Mouse (Mus musculus) CH12.LX (cell line): Measurements from ENCODE around the gene Fchsd2. TPM values are rescaled to one million over a fixed set of nuclear protein-coding genes. Genes with fewer than 3 reads are reported as not detected.

Experiments
- DNase-seq: peaks from one replicate; pipeline ENCODE4 v3.0.0-alpha.2; 2013; ENCODE audit errors: extremely low read depth
- H3K27ac ChIP-seq: 2 replicates; pipeline ENCODE4 v1.5.1; 2012; ENCODE audit warnings: low read depth, mild to moderate bottlenecking, control low read depth, moderate library complexity; ENCODE audit not compliant: insufficient read depth
- H3K27me3 ChIP-seq: replicated peaks from 2 replicates; pipeline ENCODE3; 2012; ENCODE audit warnings: inconsistent platforms
- H3K36me3 ChIP-seq, 2 experiments: replicated peaks in 1 of 2; 2 replicates each; pipeline versions ENCODE3 to v1.6.1; 2012; ENCODE audit warnings: inconsistent platforms in 1 of 2, low read length in 1 of 2, mild to moderate bottlenecking in 1 of 2, mixed read lengths in 1 of 2, moderate library complexity in 1 of 2; ENCODE audit not compliant: control insufficient read depth in 1 of 2, insufficient read depth in 1 of 2
- H3K4me1 ChIP-seq, 2 experiments: 2 replicates each; pipeline ENCODE4 v1.6.1; 2012; ENCODE audit warnings: inconsistent platforms in 1 of 2, moderate library complexity in 1 of 2; ENCODE audit not compliant: insufficient read depth in 2 of 2, control insufficient read depth in 1 of 2
- H3K4me2 ChIP-seq: 2 replicates; pipeline ENCODE4 v1.6.1; 2012; ENCODE audit warnings: low read depth, mild to moderate bottlenecking, control low read depth; ENCODE audit not compliant: poor library complexity, insufficient read depth, severe bottlenecking
- H3K4me3 ChIP-seq, 3 experiments: fragments of 150-350 bp in 1 of 3; sonication (generic) in 1 of 3; replicated peaks in 1 of 3; 2 replicates each; pipeline versions ENCODE3 to v1.5.1; 2011 to 2012; ENCODE audit warnings: low read depth in 2 of 3, low read length in 2 of 3, mild to moderate bottlenecking in 2 of 3, moderate library complexity in 2 of 3, control low read depth in 1 of 3, improper control_type of control experiment in 1 of 3, inconsistent platforms in 1 of 3, mixed read lengths in 1 of 3; ENCODE audit not compliant: poor library complexity in 1 of 3
- H3K79me2 ChIP-seq: replicated peaks from 2 replicates; pipeline ENCODE4 v1.6.1; 2012; ENCODE audit warnings: mild to moderate bottlenecking, moderate library complexity; ENCODE audit not compliant: control insufficient read depth, poor library complexity, insufficient read depth, severe bottlenecking; ENCODE audit errors: extremely low read depth
- H3K9ac ChIP-seq: 2 replicates; pipeline ENCODE4 v1.6.1; 2012; ENCODE audit warnings: low read depth, mild to moderate bottlenecking, control low read depth, moderate library complexity; ENCODE audit not compliant: insufficient read depth
- H3K9me3 ChIP-seq: replicated peaks from 2 replicates; pipeline ENCODE3; 2012; ENCODE audit warnings: low read length, inconsistent platforms, mixed read lengths
- BHLHE40 ChIP-seq: IDR thresholded peaks from 2 replicates; pipeline ENCODE4 v1.6.1; 2011; ENCODE audit warnings: mild to moderate bottlenecking, low read depth, low read length, improper control_type of control experiment
- CHD1 ChIP-seq: IDR thresholded peaks from 2 replicates; pipeline ENCODE4 v1.6.1; 2012; ENCODE audit warnings: low read depth, low read length, improper control_type of control experiment, inconsistent platforms
- E2F4 ChIP-seq: IDR thresholded peaks from 2 replicates; pipeline ENCODE4 v1.6.1; 2011; ENCODE audit warnings: low read depth, low read length, improper control_type of control experiment; ENCODE audit not compliant: insufficient replicate concordance
- ELF1 ChIP-seq: IDR thresholded peaks from 2 replicates; pipeline ENCODE4 v1.6.1; 2014; ENCODE audit warnings: low read depth, mild to moderate bottlenecking, inconsistent platforms, low read length, improper control_type of control experiment
- EP300 ChIP-seq: IDR thresholded peaks from 2 replicates; pipeline ENCODE4 v1.6.1; 2011; ENCODE audit warnings: low read length, improper control_type of control experiment
- ETS1 ChIP-seq: conservative IDR thresholded peaks from 2 replicates; pipeline ENCODE4 v1.6.1; 2012; ENCODE audit warnings: low read depth, mild to moderate bottlenecking, inconsistent platforms, low read length, improper control_type of control experiment, moderate library complexity
- IRF4 ChIP-seq: IDR thresholded peaks from 2 replicates; pipeline ENCODE4 v1.6.1; 2014; ENCODE audit warnings: low read depth, mild to moderate bottlenecking, inconsistent platforms, low read length, improper control_type of control experiment
- JUN ChIP-seq: IDR thresholded peaks from 2 replicates; pipeline ENCODE4 v1.6.1; 2011; ENCODE audit warnings: low read depth, mild to moderate bottlenecking, low read length, improper control_type of control experiment, moderate library complexity; ENCODE audit not compliant: insufficient read depth
- JUND ChIP-seq: conservative IDR thresholded peaks from 2 replicates; pipeline ENCODE4 v1.6.1; 2011; ENCODE audit warnings: low read depth, low read length, improper control_type of control experiment
- MAZ ChIP-seq: IDR thresholded peaks from 2 replicates; pipeline ENCODE4 v1.6.1; 2012; ENCODE audit warnings: low read depth, mild to moderate bottlenecking, inconsistent platforms, low read length, improper control_type of control experiment, moderate library complexity
- MEF2A ChIP-seq: IDR thresholded peaks from 2 replicates; pipeline ENCODE4 v1.6.1; 2014; ENCODE audit warnings: low read depth, mild to moderate bottlenecking, inconsistent platforms, low read length, improper control_type of control experiment, borderline replicate concordance
- MXI1 ChIP-seq: IDR thresholded peaks from 2 replicates; pipeline ENCODE4 v1.6.1; 2011; ENCODE audit warnings: mild to moderate bottlenecking, low read depth, low read length, improper control_type of control experiment
- MYC ChIP-seq: IDR thresholded peaks from 2 replicates; pipeline ENCODE4 v1.6.1; 2011; ENCODE audit warnings: low read depth, mild to moderate bottlenecking, improper control_type of control experiment, low read length
- NELFE ChIP-seq: IDR thresholded peaks from 2 replicates; pipeline ENCODE4 v1.6.1; 2011; ENCODE audit warnings: low read depth, low read length, improper control_type of control experiment
- NRF1 ChIP-seq: IDR thresholded peaks from 2 replicates; pipeline ENCODE4 v1.6.1; 2014; ENCODE audit warnings: low read depth, mild to moderate bottlenecking, inconsistent platforms, low read length, improper control_type of control experiment, moderate library complexity
- PAX5 ChIP-seq: IDR thresholded peaks from 2 replicates; pipeline ENCODE4 v1.6.1; 2012; ENCODE audit warnings: low read length, inconsistent platforms, mixed read lengths
- POLR2A ChIP-seq: IDR thresholded peaks from 2 replicates; pipeline ENCODE4 v1.6.1; 2011; ENCODE audit warnings: low read depth, mild to moderate bottlenecking, improper control_type of control experiment, low read length
- POLR2AphosphoS2 ChIP-seq: IDR thresholded peaks from 2 replicates; pipeline ENCODE4 v1.6.1; 2011; ENCODE audit warnings: low read depth, low read length, improper control_type of control experiment
- RAD21 ChIP-seq: IDR thresholded peaks from 2 replicates; pipeline ENCODE4 v1.6.1; 2011; ENCODE audit warnings: low read depth, mild to moderate bottlenecking, low read length, improper control_type of control experiment, moderate library complexity
- SIN3A ChIP-seq: IDR thresholded peaks from 2 replicates; pipeline ENCODE4 v1.6.1; 2012; ENCODE audit warnings: low read length, improper control_type of control experiment, inconsistent platforms
- TBP ChIP-seq: conservative IDR thresholded peaks from 2 replicates; pipeline ENCODE4 v1.6.1; 2011; ENCODE audit warnings: low read depth, low read length, improper control_type of control experiment
- TCF12 ChIP-seq: IDR thresholded peaks from 2 replicates; pipeline ENCODE4 v1.6.1; 2014; ENCODE audit warnings: low read depth, mild to moderate bottlenecking, inconsistent platforms, low read length, improper control_type of control experiment
- UBTF ChIP-seq: IDR thresholded peaks from 2 replicates; pipeline ENCODE4 v1.6.1; 2012; ENCODE audit warnings: low read depth, mild to moderate bottlenecking, inconsistent platforms, low read length, improper control_type of control experiment, moderate library complexity
- USF1 ChIP-seq: IDR thresholded peaks from 2 replicates; pipeline ENCODE4 v1.6.1; 2014; ENCODE audit warnings: low read depth, mild to moderate bottlenecking, inconsistent platforms, low read length, improper control_type of control experiment
- USF2 ChIP-seq: conservative IDR thresholded peaks from 2 replicates; pipeline ENCODE4 v1.6.1; 2011; ENCODE audit warnings: low read depth, low read length, improper control_type of control experiment
- ZC3H11A ChIP-seq: IDR thresholded peaks from 2 replicates; pipeline ENCODE4 v1.6.1; 2012; ENCODE audit warnings: low read depth, mild to moderate bottlenecking, inconsistent platforms, low read length, improper control_type of control experiment
- ZKSCAN1 ChIP-seq: IDR thresholded peaks from 2 replicates; pipeline ENCODE4 v1.6.1; 2012; ENCODE audit warnings: low read depth, inconsistent platforms, low read length, improper control_type of control experiment, borderline replicate concordance
- ZMIZ1 ChIP-seq: IDR thresholded peaks from 2 replicates; pipeline ENCODE4 v1.6.1; 2012; ENCODE audit warnings: low read depth, mild to moderate bottlenecking, inconsistent platforms, low read length, improper control_type of control experiment
- dilution Hi-C: fragments of 300-500 bp; cut with MboI; formaldehyde crosslinking; loops from 2 replicates; pipeline ENCODE4 v1.14.3; 2020; ENCODE audit warnings: low sequenced_read_pairs; ENCODE audit not compliant: extremely low pct_unique_long_range_greater_than_20kb, extremely low pct_ligation_motif_present
- in situ Hi-C: fragments of 300-500 bp; cut with MboI; formaldehyde crosslinking; loops from 3 replicates; pipeline ENCODE4 v1.14.3; 2019; ENCODE audit warnings: low sequenced_read_pairs, low pct_ligation_motif_present, low pct_unique_long_range_greater_than_20kb, mixed read lengths
- polyA plus RNA-seq: library from polyadenylated mRNA; unstranded; fragments of >175 nt; gene quantifications from 2 replicates; pipeline ENCODE4 v1.2.1, GENCODE M21; 2012; ENCODE audit warnings: low read depth; ENCODE audit not compliant: insufficient read length
- total RNA-seq, 2 experiments: library from RNA; depleted of rRNA; stranded (reverse); fragments of 300-350 nt in 1 of 2; fragments of >200 nt in 1 of 2; gene quantifications; 2 replicates each; pipeline ENCODE4 v1.2.3; 2012 to 2014

The Fchsd2 gene
- total and polyA plus RNA-seq, 3 experiments: 23.8 to 38.2 (median 25.5) TPM

DNA sequence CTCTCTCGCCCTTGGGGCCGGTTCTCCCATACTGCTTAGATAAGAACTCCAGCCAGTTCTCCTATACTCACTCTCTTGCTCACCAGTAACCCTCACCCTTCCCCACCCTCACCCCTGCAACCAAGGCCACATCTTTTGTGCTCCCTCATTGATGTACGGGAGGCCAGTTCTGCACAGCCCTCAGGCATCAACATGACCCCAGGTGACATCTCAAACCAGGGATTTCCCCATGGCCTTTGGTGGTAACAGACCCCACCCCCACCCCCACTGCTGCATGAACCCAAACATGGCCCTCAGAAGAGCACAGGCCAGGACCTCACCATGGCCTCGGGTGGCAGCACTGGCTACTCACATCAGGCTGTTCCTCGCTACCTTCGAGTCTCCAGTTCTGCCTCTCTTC is 23.4 kb upstream of the Fchsd2 start (continued):
- TF ChIP-seq MYC (no peak), JUN (no peak), TCF12 (peak; percentile 93), USF2 (no peak), JUND (no peak), MXI1 (no peak), SIN3A (no peak)

DNA sequence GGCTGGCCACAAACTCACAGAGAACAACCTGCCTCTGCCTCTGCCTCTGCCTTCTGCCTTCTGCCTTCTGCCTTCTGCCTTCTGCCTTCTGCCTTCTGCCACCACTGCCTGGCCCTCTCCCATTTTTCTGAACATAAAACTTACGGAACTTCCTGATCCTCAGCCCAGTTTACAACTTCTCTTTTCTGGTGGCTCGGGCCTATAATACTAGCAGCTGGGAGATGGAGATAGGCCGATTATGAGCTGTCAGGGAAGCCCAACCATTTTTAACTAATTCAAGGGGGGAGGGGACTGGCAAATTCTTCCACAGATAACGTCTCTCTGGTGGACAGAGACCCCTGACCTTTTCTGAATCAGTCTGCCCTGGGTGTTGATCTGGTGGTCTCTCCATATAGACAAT is 22.3 kb upstream of the Fchsd2 start:
- H3K9ac ChIP-seq: peak overlapping the region; percentile 67
- no peaks in the 10 kb centered on the region for H3K79me2 ChIP-seq
- peaks cover 53 to 91% of the 10 kb centered on the region in 2 experiments for H3K4me1 ChIP-seq
- DNase-seq: peak; percentile 76
- peak; percentile 53; the same call in 1 of the 2 replicates for TF ChIP-seq ETS1
- no peak for TF ChIP-seq MXI1
- H3K36me3 ChIP-seq: no peaks in the 10 kb centered on the region
- H3K4me2 ChIP-seq: peak overlapping the region; percentile 63
- peak overlapping the region; percentile 98 for H3K27ac ChIP-seq
- dilution Hi-C loops: no loop called here
- no peaks in the 10 kb centered on the region for H3K9me3 ChIP-seq
- in situ Hi-C loops: loop anchor here (5.0 kb wide), 1 partner anchor 37 kb away; no protein-coding TSS in a partner anchor
- H3K27me3 ChIP-seq: no peaks in the 10 kb centered on the region
- no peak overlapping the region for H3K4me3 ChIP-seq

DNA sequence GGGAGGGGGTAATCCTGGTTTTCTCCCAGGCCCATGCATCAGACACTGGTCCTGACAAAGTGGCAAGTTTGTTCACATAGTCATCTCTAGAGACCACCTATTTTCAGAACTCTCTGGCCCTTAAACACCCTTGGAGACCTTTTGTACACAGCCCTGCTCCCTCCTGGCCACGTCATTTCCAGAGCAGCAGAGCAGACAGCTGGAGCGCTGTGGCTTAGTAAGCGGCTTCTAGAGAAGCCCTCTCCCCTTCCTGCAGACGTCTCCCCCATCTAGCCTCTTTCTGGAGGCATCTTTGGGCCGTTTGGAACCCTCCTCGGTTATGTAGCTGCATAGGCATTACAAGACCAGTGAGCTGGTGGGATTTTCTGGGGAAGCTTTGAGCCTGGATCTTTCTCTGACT is 21.6 kb upstream of the Fchsd2 start:
- Histone ChIP-seq H3K4me3 (peak overlapping the region; percentile 44 to 53 (median 50)), H3K4me2 (peak overlapping the region; percentile 78), H3K79me2 (no peaks in the 10 kb centered on the region), H3K36me3 (no peaks in the 10 kb centered on the region), H3K9ac (peak overlapping the region; percentile 93), H3K27ac (peak overlapping the region; percentile 98), H3K27me3 (no peaks in the 10 kb centered on the region), H3K9me3 (no peaks in the 10 kb centered on the region), H3K4me1 (peaks cover 47 to 85% of the 10 kb centered on the region in 2 experiments)
- in situ Hi-C loops (loop anchor here (5.0 kb wide), 1 partner anchor 36 kb away; no protein-coding TSS in a partner anchor), dilution Hi-C loops (no loop called here)
- peak; percentile 92 for DNase-seq
- TF ChIP-seq ELF1: peak; percentile 59; the same call in 1 of the 2 replicates
- TF ChIP-seq MAZ: peak; percentile 90
- TF ChIP-seq MEF2A: peak; percentile 99
- TF ChIP-seq ZC3H11A: no peak; the same call in 1 of the 2 replicates
- peak; percentile 13 for TF ChIP-seq RAD21
- peak; percentile 59; the same call in 1 of the 2 replicates for TF ChIP-seq NELFE
- no peak for TF ChIP-seq ZMIZ1
- TF ChIP-seq NRF1: no peak; the same call in 1 of the 2 replicates
- TF ChIP-seq IRF4: peak; percentile 100
- TF ChIP-seq EP300: peak; percentile 98
- TF ChIP-seq JUN: peak; percentile 96
- TF ChIP-seq PAX5: no peak
- TF ChIP-seq POLR2AphosphoS2: no peak
- TF ChIP-seq ETS1: peak; percentile 99
- no peak for TF ChIP-seq ZKSCAN1
- TF ChIP-seq MYC: peak; percentile 69
- peak; percentile 95 for TF ChIP-seq SIN3A
- no peak for TF ChIP-seq USF2
- TF ChIP-seq USF1: no peak
- TF ChIP-seq JUND: peak; percentile 98
- TF ChIP-seq E2F4: no peak
- peak; percentile 45; the same call in 1 of the 2 replicates for TF ChIP-seq TBP
- TF ChIP-seq UBTF: 0 out of 2 replicates have a peak, but pooled peaks have one; percentile 55
- TF ChIP-seq BHLHE40: peak; percentile 90
- peak; percentile 99 for TF ChIP-seq TCF12
- no peak for TF ChIP-seq CHD1
- peak; percentile 51; the same call in 1 of the 2 replicates for TF ChIP-seq POLR2A
